Mouse (Mus musculus): Measurements from ENCODE around the gene Cd22.
"Not testable (repeated sequence)": the region's sequence is repeated elsewhere in the genome, so short reads cannot be mapped to it uniquely, and the experiment has no call there.

Cd22 gene

DNA sequence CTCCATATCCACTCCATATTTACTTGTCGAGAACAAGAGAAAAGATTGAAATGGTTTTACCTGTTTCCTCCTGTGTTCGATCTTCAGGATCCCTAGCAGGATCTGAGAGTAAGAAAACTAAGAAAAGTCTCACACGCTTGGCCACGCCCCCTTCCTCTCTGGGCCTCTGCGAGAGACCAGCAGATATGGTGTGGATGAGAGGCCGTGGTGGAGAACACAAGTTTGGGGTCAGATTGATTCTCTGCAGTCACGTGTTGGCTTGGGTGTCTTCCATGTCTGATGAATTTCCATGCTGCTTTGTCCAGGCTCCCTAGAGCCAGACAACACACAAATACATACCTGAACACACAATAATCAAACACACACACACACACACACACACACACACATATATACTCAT is at the start of gene Cd22:
Gene Cd22, minus strand, starts transcription at position 167 of the 400 bp plus-strand sequence.
- no peak for DNase-seq

DNA sequence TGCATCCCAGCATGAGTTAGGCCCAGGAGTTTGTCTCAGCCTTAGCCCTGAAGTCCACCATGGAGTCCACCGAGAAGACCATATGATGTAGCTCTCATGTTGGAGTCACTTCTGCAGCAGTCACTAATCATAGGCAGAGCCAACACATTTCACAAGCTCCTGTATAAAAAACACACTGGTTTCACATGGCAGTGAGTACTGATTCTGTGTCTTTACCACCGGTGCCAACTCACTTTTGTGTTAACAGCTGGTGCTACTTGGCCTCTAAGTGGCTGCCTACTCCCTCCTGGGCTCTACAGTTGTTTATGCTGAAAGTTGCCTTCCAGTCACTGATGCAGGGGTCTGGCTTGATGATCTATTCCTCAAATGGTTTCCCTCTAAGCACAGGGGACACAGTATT is 44.4 kb upstream of the Cd22 start, which contains the start of gene Hamp2:
Gene Hamp2, minus strand, starts transcription at position 101 of the 400 bp plus-strand sequence.
- DNase-seq, result not testable (repeated sequence)

- no peak for DNase-seq
Observed at GRCm38 (mm10) chr7:30924071-30924470, 43.9 kb upstream of the Cd22 start.

DNA sequence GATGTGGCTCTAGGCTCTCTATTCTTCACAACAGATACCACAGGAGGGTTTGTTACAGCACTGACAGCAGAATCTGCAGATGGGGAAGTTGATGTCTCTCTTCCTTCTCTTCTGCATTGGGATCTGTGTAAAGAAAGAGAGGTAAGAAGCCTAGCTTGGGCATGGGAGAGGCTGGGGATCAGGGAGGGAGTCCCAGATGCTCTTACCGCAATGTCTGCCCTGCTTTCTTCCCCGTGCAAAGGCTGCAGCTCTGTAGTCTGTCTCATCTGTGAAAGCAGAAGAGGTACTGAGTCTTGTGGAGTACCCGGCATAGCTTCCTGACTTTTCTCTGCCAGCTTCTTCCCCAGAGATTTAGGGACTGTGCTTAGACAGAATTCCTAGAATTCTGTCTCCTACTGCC is 42.3 kb upstream of the Cd22 start:
- DNase-seq, result not testable (repeated sequence)

DNA sequence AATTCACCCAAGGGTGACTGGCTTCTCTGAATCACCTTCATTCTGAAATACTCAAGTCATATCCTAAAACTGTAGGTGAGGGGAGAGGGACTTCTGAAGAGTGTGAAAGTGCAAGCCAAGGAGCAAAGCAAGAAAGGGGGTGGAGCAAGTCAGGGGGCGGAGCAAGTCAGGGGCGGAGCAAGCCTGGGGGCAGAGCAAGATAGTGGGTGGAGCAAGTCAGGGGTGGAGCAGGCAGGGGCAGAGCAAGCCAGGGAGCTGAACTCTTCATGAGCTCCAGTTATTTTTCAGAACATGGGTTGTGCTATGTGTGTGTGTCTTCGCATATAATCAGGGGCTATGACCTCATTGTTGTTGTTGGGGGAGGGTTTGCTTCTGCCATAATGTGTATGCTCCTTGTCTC is 40.1 kb upstream of the Cd22 start:
- DNase-seq, result no peak

DNA sequence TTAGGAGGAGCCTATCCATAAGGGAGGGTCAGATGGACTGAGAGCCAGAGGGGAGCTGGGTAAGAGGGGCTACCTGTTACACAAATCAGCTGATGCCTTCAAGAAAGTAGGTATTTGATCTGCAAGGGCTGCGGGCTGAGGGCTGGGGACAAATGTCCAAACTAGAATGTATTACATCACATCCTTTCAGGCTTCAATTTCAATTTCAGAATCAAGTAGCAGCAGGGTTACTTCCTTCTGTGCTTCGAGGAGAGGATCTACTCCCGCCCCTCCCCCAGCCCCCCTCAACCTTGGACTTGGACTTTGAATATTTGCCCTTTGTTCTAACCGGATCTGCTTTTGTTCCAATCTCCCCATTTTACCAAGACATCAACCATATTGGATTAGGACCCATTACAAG is 37.1 kb upstream of the Cd22 start:
- no peak for DNase-seq

DNA sequence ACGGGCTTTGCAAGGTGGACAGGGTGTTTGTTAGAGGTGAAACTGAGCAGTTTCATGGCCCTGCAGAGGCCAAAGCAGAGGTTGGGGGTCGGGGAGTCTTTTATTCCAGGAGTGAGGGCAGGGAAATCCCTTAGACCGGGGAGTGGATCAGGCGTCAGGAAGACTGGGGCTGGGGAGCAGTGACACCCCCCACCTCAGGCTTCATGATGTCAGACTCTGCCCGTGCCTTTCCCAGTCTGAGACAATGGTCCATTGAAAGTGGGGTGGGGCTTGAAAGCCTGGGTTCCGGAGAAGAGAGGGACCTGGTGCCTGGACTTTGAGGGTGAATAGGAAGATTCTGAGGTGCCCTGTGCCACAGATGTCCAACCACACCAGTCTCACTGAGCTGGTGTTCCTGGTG is 36.6 kb upstream of the Cd22 start:
- no peak for DNase-seq

DNA sequence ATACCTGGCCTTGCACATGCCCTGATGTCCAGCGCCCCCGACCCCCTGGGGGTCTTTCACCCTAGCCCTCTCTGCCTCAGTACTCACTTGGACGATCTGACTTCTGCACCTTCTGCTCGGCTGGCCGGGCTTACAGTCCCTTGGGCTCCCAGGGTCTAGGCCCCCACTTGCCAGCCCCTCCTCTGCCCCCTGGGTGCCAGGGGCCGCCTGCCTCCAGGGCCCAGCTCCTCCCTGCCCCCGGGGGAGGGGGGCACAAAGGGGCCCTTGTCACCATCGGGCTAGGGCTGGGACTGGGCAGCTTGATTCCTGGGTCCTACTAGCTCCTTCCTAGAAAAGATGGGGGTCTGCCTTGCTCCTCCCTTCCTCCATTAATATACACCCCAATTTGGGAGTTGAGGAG is 34.6 kb upstream of the Cd22 start, which contains the start of gene Mag:
Gene Mag, minus strand, starts transcription at position 142 of the 400 bp plus-strand sequence.
- no peak for DNase-seq

- DNase-seq, result no peak
Observed at GRCm38 (mm10) chr7:30909773-30910172, 29.6 kb upstream of the Cd22 start.

GRCm38 (mm10) chr7:30908992-30909431 is 28.9 kb upstream of the Cd22 start:
- DNase-seq, result no peak

- DNase-seq, result peak; percentile 79
Observed at GRCm38 (mm10) chr7:30908277-30908991, 28.3 kb upstream of the Cd22 start.

DNA sequence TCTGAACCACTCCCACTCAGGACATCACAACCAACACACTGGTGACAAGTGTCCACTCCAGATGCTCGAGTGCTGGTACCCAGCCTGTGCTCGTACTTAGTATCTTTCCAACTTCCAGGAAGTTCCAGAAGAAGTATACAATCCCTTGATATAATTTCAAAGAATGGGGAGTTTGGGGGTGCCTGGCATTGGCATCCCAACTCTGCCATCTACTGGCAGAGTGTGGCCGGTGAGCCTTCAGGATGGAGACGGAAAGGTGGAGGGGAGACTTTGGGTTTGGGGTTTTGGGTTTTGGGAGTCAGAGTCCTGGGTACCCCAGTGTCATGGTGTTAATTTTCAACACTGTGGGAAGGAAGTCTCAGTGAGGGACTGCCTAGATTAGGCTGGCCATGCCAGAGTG is 23.9 kb upstream of the Cd22 start:
- DNase-seq, result no peak

DNA sequence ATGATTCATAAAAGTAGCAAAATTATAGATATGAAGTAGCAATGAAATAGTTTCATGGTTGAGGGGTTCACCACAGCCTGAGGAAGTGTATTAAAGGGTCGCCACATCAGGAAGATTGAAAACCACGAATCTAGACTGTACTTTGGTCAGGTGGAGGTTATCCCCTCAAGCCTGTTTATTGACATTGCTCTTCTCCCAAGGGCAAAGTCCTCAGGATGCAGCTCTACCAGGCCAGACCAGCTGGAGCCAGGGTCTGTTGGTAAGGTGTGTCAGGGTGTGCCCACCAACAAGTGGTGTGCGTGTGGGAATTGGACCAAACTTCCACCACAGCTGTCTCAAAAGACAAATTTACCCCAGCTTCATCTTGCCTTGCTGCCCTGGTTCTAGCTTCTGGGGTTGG is 15.1 kb upstream of the Cd22 start:
- DNase-seq, result no peak

GRCm38 (mm10) chr7:30892515-30892914 is 12.4 kb upstream of the Cd22 start:
- no peak for DNase-seq

- DNase-seq, result no peak
Observed at GRCm38 (mm10) chr7:30891746-30892145, 11.6 kb upstream of the Cd22 start.

DNA sequence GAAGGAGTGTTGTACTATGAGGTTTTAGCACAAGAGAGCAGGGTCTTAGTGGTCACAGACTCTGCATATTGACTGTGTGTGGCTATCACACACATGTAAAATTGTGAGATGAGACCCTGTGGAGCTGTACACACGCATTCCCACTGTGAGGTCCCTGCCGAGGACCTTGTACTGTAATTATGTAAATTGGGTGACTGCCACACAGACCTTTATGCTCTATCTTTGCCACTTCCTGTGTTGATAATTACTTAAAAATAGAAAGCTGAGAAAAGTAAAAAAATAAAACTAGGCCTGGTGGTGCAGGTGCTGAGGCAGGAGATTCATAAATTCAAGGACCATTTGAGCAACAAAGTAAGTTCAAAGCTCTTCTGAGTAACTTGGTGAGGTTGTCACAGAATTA is 10.5 kb upstream of the Cd22 start:
- no peak for DNase-seq

DNA sequence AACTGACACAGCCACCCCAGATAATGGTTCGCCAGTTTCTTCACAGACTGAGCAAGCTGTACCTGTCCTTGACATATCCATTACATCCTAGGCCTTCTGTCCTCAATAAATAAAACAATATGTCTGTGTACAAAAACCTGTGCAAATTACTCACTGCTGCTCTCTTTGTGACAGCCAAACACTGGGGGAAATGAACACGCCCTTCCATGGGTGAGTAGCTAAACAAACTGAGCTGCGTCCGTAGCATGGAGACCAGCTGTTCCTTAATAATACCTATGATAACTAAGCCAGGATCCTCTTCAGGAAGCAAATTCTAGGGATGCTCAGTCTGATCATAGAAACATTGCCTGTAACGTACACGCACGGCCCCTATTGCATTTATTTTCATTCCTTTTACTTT is 8.6 kb upstream of the Cd22 start:
- no peak for DNase-seq

DNA sequence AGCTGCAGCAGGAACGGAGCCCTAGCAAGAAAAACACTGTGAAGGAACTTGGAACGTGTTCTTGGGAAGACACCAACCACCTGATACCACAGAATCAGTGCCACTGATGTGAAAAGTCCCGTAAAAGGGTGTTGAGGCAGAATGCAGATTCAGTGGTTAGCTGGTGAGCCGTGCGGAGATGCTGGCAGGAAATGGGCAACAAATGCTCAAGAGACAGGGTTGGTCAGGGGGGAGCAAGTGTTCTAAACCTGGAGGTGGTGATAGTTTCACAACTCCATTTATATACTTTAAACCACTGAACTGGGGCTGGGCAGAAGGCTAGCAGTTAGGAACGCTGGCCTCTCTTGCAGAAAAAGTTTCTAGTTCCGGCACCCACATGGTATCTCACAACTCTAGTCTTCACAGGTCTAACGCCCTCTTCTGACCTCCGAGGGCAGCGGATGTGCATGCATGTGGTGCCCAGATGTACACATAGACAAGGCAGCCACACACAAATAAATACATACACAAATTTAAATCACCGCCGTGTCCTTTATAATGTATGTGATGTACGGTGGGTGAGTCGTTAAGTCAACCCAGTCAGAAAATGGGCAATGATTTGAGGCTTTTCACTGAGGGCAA is 7.5 kb upstream of the Cd22 start:
- DNase-seq, result no peak

- DNase-seq, result no peak
Observed at GRCm38 (mm10) chr7:30886852-30887251, 6.7 kb upstream of the Cd22 start.

- no peak for DNase-seq
Observed at GRCm38 (mm10) chr7:30884047-30884446, 3.9 kb upstream of the Cd22 start.

DNA sequence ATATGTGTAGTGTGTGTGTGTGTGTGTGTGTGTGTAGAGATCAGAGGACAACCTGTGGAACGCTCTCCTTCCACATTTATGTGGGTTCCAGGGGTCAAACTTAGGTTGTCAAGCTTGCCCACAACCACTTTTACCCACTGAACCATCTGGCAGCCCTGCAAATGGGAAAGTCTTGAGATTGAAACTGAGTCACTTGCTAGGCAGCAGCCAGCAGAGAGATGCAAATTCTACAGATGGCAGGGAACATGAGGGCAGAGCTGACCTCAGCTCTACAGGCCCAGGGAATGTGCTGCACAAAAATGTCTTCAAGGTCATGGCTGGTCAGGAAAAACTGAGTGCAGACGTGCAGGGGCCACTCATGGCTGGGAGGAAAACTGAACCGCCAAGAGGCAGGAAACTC is 1.2 kb upstream of the Cd22 start:
- DNase-seq, result no peak

DNA sequence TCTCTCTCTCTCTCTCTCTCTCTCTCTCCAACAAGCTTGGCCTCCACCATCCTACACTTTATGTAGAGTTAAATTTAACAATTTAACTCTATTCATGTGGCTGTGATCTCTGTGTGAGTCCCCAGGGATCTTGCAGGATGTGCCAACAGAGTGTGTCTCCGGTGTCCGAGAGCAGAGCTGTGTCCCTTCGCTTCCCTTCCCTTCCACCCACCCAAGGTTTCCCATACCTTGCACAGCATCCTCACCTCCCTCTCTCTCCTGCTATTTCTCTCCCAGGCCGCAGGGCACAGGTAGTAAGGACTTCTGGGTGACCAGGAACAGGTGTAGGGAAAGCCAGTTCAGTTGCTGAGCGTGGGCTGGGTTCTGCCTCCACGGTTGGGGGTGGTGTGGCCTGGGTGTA is 1.2 kb downstream of the Cd22 start:
- DNase-seq, result no peak

- peak; percentile 83 for DNase-seq
Observed at GRCm38 (mm10) chr7:30873083-30873482, 7.1 kb downstream of the Cd22 start.

- DNase-seq, result no peak
Observed at GRCm38 (mm10) chr7:30863386-30863785, 16.8 kb downstream of the Cd22 start.

- no peak for DNase-seq
Observed at GRCm38 (mm10) chr7:30861464-30861863, 18.7 kb downstream of the Cd22 start, which contains the start of gene Ffar1. Ffar1 (minus strand) TSS chr7:30861564.

Measured in embryo, embryonic 11 days (tissue).